Mouse (Mus musculus): ENCODE data around the gene Wfdc17. TPM values are rescaled to one million over a fixed set of nuclear protein-coding genes. Genes with fewer than 3 reads are reported as not detected.

Gene Wfdc17
- total and polyA plus RNA-seq, 3 experiments: not detected

- no peaks in the 10 kb centered on the region for H3K79me2 ChIP-seq (ENCODE audit: control insufficient read depth, insufficient read depth, low read length, poor library complexity)
- no peak overlapping the region for H3K9ac ChIP-seq (ENCODE audit: control insufficient read depth, low read depth, low read length, poor library complexity, severe bottlenecking)
- no peak overlapping the region for H3K27ac ChIP-seq (ENCODE audit: control insufficient read depth, low read depth, low read length)
- peak; percentile 37 for DNase-seq (ENCODE audit: low read depth, low spot score)
- peaks cover 7 to 10% of the 10 kb centered on the region in 2 experiments for H3K27me3 ChIP-seq (ENCODE audit: control insufficient read depth in 1 of 2, insufficient read depth in 2 of 2, low read length in 2 of 2)
- no peak overlapping the region for H3K4me3 ChIP-seq (ENCODE audit: control insufficient read depth in 1 of 2, insufficient read depth in 1 of 2, low read depth in 2 of 2, low read length in 2 of 2)
- TF ChIP-seq E2F4 (IDR thresholded peaks at IDR 0.05; ENCODE audit: borderline replicate concordance, low read depth, low read length) (no peak), POLR2AphosphoS2 (IDR thresholded peaks at IDR 0.05; ENCODE audit: low read length) (no peak), MXI1 (IDR thresholded peaks at IDR 0.05; ENCODE audit: low read depth, low read length) (no peak), GATA1 (IDR thresholded peaks at IDR 0.05; ENCODE audit: low read depth, low read length) (no peak)
- no peaks in the 10 kb centered on the region for H3K4me1 ChIP-seq (ENCODE audit: control insufficient read depth in 1 of 2, insufficient read depth in 2 of 2, low read length in 2 of 2)
- no peaks in the 10 kb centered on the region for H3K9me3 ChIP-seq (replicated peaks; ENCODE audit: insufficient read depth, low read length)
- H3K36me3 ChIP-seq (ENCODE audit: control insufficient read depth in 1 of 2, insufficient read depth in 2 of 2, low read length in 2 of 2): no peaks in the 10 kb centered on the region
Measured at GRCm38 (mm10) chr11:83737109-83737558, 33.3 kb downstream of the Wfdc17 start.

GRCm38 (mm10) chr11:83739241-83739640, 35.5 kb downstream of the Wfdc17 start:
- Histone ChIP-seq H3K36me3 (ENCODE audit: control insufficient read depth in 1 of 2, insufficient read depth in 2 of 2, low read length in 2 of 2) (no peaks in the 10 kb centered on the region), H3K27me3 (ENCODE audit: control insufficient read depth in 1 of 2, insufficient read depth in 2 of 2, low read length in 2 of 2) (peaks cover 16 to 19% of the 10 kb centered on the region in 2 experiments), H3K4me1 (ENCODE audit: control insufficient read depth in 1 of 2, insufficient read depth in 2 of 2, low read length in 2 of 2) (no peaks in the 10 kb centered on the region), H3K9ac (ENCODE audit: control insufficient read depth, low read depth, low read length, poor library complexity, severe bottlenecking) (no peak overlapping the region), H3K9me3 (replicated peaks; ENCODE audit: insufficient read depth, low read length) (no peaks in the 10 kb centered on the region), H3K4me3 (ENCODE audit: control insufficient read depth in 1 of 2, insufficient read depth in 1 of 2, low read depth in 2 of 2, low read length in 2 of 2) (no peak overlapping the region), H3K27ac (ENCODE audit: control insufficient read depth, low read depth, low read length) (no peak overlapping the region), H3K79me2 (ENCODE audit: control insufficient read depth, insufficient read depth, low read length, poor library complexity) (no peaks in the 10 kb centered on the region)
- TF ChIP-seq POLR2AphosphoS5 (IDR thresholded peaks at IDR 0.05; ENCODE audit: borderline replicate concordance, low read depth, low read length) (no peak), MXI1 (IDR thresholded peaks at IDR 0.05; ENCODE audit: low read depth, low read length) (no peak), GABPA (IDR thresholded peaks at IDR 0.05; ENCODE audit: low read depth, low read length) (no peak), RAD21 (IDR thresholded peaks at IDR 0.05; ENCODE audit: low read depth, low read length) (peak; percentile 92), MAX (IDR thresholded peaks at IDR 0.05; ENCODE audit: low read length) (0 out of 2 replicates have a peak, but pooled peaks have one; percentile 8), SMC3 (IDR thresholded peaks at IDR 0.05; ENCODE audit: low read depth, low read length) (peak; percentile 99), ETS1 (IDR thresholded peaks at IDR 0.05; ENCODE audit: low read depth, low read length) (no peak), GATA1 (IDR thresholded peaks at IDR 0.05; ENCODE audit: low read depth, low read length) (0 out of 2 replicates have a peak, but pooled peaks have one; percentile 18), POLR2A (IDR thresholded peaks at IDR 0.05; ENCODE audit: control insufficient read depth in 1 of 2, insufficient read depth in 1 of 2, low read depth in 1 of 2, low read length in 2 of 2, poor library complexity in 1 of 2) (no peak), CTCF (IDR thresholded peaks at IDR 0.05 in 2 of 3, conservative IDR thresholded peaks at IDR 0.05 in 1 of 3; ENCODE audit: control insufficient read depth in 1 of 3, insufficient read depth in 1 of 3, low read depth in 2 of 3, low read length in 3 of 3, poor library complexity in 1 of 3, severe bottlenecking in 1 of 3) (peak; percentile 89 to 98 (median 97)), MYC (IDR thresholded peaks at IDR 0.05; ENCODE audit: low read depth, low read length) (peak; percentile 50; the same call in 1 of the 2 replicates), ZC3H11A (IDR thresholded peaks at IDR 0.05; ENCODE audit: low read depth, low read length) (peak; percentile 89), TBP (IDR thresholded peaks at IDR 0.05; ENCODE audit: low read depth, low read length) (0 out of 2 replicates have a peak, but pooled peaks have one; percentile 19)
- peak; percentile 80 for DNase-seq (ENCODE audit: low read depth, low spot score)
